Mouse (Mus musculus) forebrain, embryonic 14.5 days (tissue): ENCODE data around the gene Prkn. TPM values are rescaled to one million over a fixed set of nuclear protein-coding genes. Genes with fewer than 3 reads are reported as not detected.
A peak's percentile ranks its signal among the peaks of the same experiment; 100 is the strongest.

ENCODE experiments used
- ATAC-seq: fragments of 200-750 bp; cut with Nextera tagmentation; 2 replicates; pipeline ENCODE4 v1.8.0; 2017; ENCODE audit warnings: mild to moderate bottlenecking, moderate library complexity
- DNase-seq: peaks from one replicate; pipeline ENCODE4 v3.0.0-alpha.2; 2015; ENCODE audit warnings: low spot score
- H3K27ac ChIP-seq: fragments of 300-500 bp; sonication (generic); 2 replicates; pipeline ENCODE4 v1.5.1; 2014; ENCODE audit warnings: low read depth, mild to moderate bottlenecking, control low read depth, low read length, moderate library complexity
- H3K27me3 ChIP-seq: fragments of 300-500 bp; sonication (generic); replicated peaks from 2 replicates; pipeline ENCODE4 v1.6.1; 2014; ENCODE audit warnings: low read length, control low read depth, mixed read lengths; ENCODE audit not compliant: control insufficient read depth, insufficient read depth
- H3K36me3 ChIP-seq: fragments of 300-500 bp; sonication (generic); 2 replicates; pipeline ENCODE4 v1.6.1; 2014; ENCODE audit warnings: low read length, control low read depth; ENCODE audit not compliant: control insufficient read depth, insufficient read depth
- H3K4me1 ChIP-seq: fragments of 300-500 bp; sonication (generic); 2 replicates; pipeline ENCODE4 v1.6.1; 2014; ENCODE audit warnings: antibody characterized with exemption, low read length, control low read depth; ENCODE audit not compliant: control insufficient read depth, insufficient read depth
- H3K4me2 ChIP-seq: fragments of 300-500 bp; sonication (generic); 2 replicates; pipeline ENCODE4 v1.6.1; 2014; ENCODE audit warnings: mild to moderate bottlenecking, control low read depth, low read length
- H3K4me3 ChIP-seq: fragments of 300-500 bp; sonication (generic); 2 replicates; pipeline ENCODE4 v1.5.1; 2014; ENCODE audit warnings: low read depth, low read length, control low read depth
- H3K9ac ChIP-seq: fragments of 300-500 bp; sonication (generic); 2 replicates; pipeline ENCODE4 v1.6.1; 2014; ENCODE audit warnings: mild to moderate bottlenecking, low read length, control low read depth, moderate library complexity
- H3K9me3 ChIP-seq: fragments of 300-500 bp; sonication (generic); replicated peaks from 2 replicates; pipeline ENCODE4 v1.6.1; 2016; ENCODE audit warnings: low read length, control low read depth, mixed read lengths; ENCODE audit not compliant: control insufficient read depth
- WGBS: fragments of 180-500 bp; shearing (Covaris S2); extraction: QIAGEN DNeasy Blood & Tissue Kit; methylation state at CpG from one replicate; pipeline ENCODE4 v1.1.7; 2014; 5-methylcytosine and 5-hydroxymethylcytosine counted together
- polyA plus RNA-seq: library from polyadenylated mRNA; unstranded; fragments of >200 nt; fragmentation: Nextera tagmentation; extraction: Ambion mirVana; gene quantifications from 2 replicates; pipeline ENCODE4 v1.2.1, GENCODE M21; 2014

Prkn gene
- polyA plus RNA-seq, 1 experiment from 2014 or later: 1.6 TPM

DNA sequence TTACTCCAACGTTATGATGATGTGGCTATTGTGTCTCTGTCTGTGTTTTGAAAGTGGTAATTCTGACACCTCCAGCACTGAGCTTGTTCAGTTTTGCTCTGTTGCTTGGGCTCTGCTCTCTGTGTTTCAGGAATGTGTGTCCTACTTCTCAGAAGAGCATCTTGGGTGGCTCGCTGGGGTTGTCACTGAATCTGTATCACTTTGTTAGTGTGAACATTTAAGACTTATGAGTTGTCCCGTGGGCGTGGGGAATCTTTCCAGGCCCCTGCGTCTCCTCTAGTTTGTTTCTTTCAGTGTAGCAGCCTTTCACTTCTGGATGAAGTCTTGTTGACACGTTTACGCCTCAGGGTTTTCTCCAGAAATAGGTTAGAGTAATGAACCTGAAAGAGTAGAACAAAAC lies 283.9 kb downstream of the Prkn start:
- Histone ChIP-seq H3K27ac (no peak overlapping the region), H3K9ac (no peak overlapping the region), H3K9me3 (no peaks in the 10 kb centered on the region), H3K4me1 (no peaks in the 10 kb centered on the region), H3K4me3 (no peak overlapping the region), H3K36me3 (no peaks in the 10 kb centered on the region), H3K4me2 (no peak overlapping the region), H3K27me3 (no peaks in the 10 kb centered on the region)
- 63% methylated on average over 7 of the region's 7 CpGs for WGBS
- DNase-seq (no peak), ATAC-seq (no peak)

DNA sequence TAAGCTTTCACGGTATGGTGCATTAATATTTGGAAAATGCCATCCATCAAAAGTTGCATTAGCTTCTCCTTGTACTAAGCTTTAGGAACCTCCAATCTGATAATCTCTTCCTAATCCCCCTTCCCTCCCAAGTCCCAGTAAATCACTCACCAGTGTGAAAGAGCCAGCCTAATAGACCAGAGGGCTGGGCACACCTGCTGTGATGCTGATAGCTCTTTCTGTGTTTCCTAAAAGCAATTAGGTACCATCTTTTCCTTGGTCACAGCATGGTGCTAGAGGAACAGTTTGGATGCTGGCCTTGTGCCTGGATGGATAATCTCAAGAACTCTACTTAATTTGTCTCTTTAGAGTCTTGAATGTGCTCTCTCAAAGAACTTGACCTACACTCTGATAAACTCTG lies 287.0 kb downstream of the Prkn start:
- Histone ChIP-seq H3K27me3 (no peaks in the 10 kb centered on the region), H3K36me3 (no peaks in the 10 kb centered on the region), H3K4me1 (0 out of 2 replicates have a peak, but pooled peaks cover 5% of the 10 kb centered on the region), H3K4me2 (no peak overlapping the region), H3K9ac (no peak overlapping the region), H3K27ac (no peak overlapping the region), H3K9me3 (no peaks in the 10 kb centered on the region), H3K4me3 (no peak overlapping the region)
- WGBS: 26% methylated on average over 1 of the region's 1 CpGs
- DNase-seq (no peak), ATAC-seq (no peak)

DNA sequence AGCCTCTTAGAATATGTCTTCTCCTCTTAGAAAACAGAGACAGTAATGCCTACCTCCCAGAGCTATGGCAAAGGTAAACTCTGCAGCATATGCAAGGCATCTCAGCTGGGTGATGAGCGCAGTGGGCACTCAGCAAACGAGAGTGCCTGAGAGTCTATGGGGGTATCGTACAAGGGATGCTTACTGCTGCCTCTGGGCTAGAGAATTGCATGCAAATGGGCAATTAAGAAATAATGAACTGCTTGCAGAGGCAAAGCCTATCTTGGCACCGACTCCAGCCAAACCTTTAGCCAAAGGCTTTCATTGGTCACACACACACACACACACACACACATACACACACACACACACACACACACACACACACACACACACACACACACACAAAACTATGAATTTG lies 290.7 kb downstream of the Prkn start:
- Histone ChIP-seq H3K9me3 (no peaks in the 10 kb centered on the region), H3K36me3 (no peaks in the 10 kb centered on the region), H3K27me3 (no peaks in the 10 kb centered on the region), H3K27ac (no peak overlapping the region), H3K4me3 (no peak overlapping the region), H3K4me1 (0 out of 2 replicates have a peak, but pooled peaks cover 5% of the 10 kb centered on the region), H3K9ac (no peak overlapping the region), H3K4me2 (no peak overlapping the region)
- peak; percentile 91 for ATAC-seq
- 17% methylated on average over 4 of the region's 4 CpGs for WGBS
- peak; percentile 94 for DNase-seq

DNA sequence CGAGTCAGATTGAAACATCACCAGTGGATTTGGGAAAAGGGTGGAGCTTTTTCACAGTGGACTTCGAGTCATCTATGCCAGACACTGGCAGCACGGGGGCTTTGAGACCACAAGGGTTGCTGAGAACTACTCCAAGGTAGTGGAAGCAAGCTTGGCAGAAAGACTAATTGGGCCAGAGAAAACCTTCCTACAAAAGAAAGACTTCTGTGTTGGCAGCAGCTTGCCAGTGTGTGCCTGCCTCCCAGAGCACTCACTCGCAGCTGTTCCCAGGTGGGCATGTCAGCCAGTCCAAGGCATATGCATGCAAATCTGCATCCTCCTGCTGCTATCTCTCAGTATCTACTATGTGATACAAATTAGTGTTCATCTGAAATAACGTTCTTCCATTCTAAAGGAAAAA lies 302.1 kb downstream of the Prkn start:
- no peak overlapping the region for H3K27ac ChIP-seq
- DNase-seq (peak; percentile 73), ATAC-seq (peak; percentile 58; the same call in 1 of the 2 replicates)
- no peaks in the 10 kb centered on the region for H3K9me3 ChIP-seq
- no peaks in the 10 kb centered on the region for H3K4me1 ChIP-seq
- no peak overlapping the region for H3K4me3 ChIP-seq
- H3K27me3 ChIP-seq: no peaks in the 10 kb centered on the region
- WGBS: 48% methylated on average over 5 of the region's 5 CpGs
- no peaks in the 10 kb centered on the region for H3K36me3 ChIP-seq
- H3K4me2 ChIP-seq: no peak overlapping the region
- no peak overlapping the region for H3K9ac ChIP-seq

DNA sequence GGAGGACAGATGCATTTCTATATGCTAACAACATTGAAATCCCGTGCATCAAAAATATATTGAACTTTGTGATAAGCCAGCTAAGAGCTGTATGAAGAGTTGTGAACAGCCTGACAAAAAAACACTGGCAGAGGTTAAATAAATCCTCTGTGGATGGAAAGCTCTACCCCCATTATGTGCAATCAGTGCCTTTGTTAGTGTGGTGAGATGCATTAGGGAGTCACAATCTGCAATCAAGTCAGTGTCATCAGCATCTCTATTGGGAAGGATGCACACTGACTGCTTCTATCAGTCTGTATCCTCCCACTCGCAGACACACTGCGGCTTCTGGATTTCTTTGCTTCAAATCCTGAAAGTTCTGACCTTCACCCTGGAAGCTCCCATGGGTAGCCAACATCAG lies 315.9 kb downstream of the Prkn start:
- 75% methylated on average over 3 of the region's 3 CpGs for WGBS
- Histone ChIP-seq H3K36me3 (no peaks in the 10 kb centered on the region), H3K4me3 (no peak overlapping the region), H3K9me3 (no peaks in the 10 kb centered on the region), H3K9ac (no peak overlapping the region), H3K27ac (no peak overlapping the region), H3K27me3 (no peaks in the 10 kb centered on the region), H3K4me2 (no peak overlapping the region), H3K4me1 (peaks cover 9% of the 10 kb centered on the region)
- peak; percentile 55 for DNase-seq
- peak; percentile 54 for ATAC-seq

DNA sequence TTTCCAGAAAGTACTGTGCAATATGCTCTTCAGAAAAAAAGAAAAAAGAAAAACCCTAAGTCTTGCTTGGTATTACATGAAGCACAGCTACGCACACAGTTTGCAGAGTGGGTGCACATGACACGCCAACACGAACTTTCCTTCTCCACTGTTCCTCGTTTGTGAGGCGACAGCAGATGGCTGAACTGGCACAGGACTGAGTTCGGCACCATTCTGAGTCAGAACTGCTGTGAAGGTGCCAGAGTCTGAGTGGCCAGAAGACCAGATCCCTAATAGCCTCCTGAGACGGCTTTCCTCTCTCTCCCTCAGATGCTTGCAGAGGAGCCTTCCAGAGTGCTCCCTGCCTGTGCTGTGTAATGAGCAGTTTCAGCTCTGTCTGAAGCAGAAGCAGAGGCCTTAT lies 317.4 kb downstream of the Prkn start:
- DNase-seq (peak; percentile 37), ATAC-seq (no peak)
- Histone ChIP-seq H3K27me3 (no peaks in the 10 kb centered on the region), H3K4me1 (peaks cover 15% of the 10 kb centered on the region), H3K9me3 (no peaks in the 10 kb centered on the region), H3K27ac (no peak overlapping the region), H3K4me2 (no peak overlapping the region), H3K4me3 (no peak overlapping the region), H3K9ac (no peak overlapping the region), H3K36me3 (no peaks in the 10 kb centered on the region)
- 72% methylated on average over 7 of the region's 7 CpGs for WGBS

DNA sequence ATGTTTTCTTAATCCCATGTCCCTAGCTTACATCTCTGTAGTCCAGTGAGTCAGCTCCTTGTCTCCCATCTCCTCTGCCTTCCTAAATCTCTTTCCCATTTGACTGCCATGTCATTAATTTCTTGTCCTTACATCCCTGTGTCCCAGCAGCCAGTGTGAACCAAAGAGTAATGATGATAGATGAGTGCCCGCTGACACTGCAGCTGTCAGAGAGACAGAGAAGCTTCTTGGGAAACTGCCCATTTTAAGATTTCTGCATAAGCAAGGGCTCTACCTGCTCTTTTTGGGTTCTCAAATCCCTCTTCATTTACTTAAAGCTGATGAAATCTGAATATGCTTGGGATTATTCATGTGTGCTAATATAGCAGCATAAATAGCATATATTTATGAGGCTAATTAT lies 321.3 kb downstream of the Prkn start:
- 50% methylated on average over 1 of the region's 1 CpGs for WGBS
- no peaks in the 10 kb centered on the region for H3K27me3 ChIP-seq
- H3K4me1 ChIP-seq: peaks cover 15% of the 10 kb centered on the region
- no peak overlapping the region for H3K4me3 ChIP-seq
- no peak overlapping the region for H3K4me2 ChIP-seq
- DNase-seq (peak; percentile 41), ATAC-seq (no peak)
- no peaks in the 10 kb centered on the region for H3K36me3 ChIP-seq
- H3K27ac ChIP-seq: no peak overlapping the region
- H3K9ac ChIP-seq: no peak overlapping the region
- H3K9me3 ChIP-seq: no peaks in the 10 kb centered on the region

DNA sequence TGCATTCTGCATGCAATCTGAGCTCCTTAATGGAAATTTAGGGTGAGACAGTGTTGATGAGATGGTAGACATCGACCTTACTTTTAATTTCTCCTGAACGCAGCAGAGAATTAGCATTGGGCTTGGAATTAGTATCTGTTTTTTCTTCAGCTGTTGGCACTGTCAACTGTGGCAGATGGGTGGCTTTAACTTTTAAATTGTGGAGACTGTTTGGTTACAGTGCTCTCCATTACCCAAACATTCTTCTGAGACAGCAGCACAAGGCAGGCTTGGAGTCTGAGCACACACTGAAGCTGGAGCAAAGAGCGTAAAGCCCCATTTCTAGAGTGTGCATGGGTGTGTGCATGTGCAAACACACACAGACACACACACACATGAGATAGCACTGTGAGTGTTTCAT lies 322.6 kb downstream of the Prkn start:
- DNase-seq (no peak), ATAC-seq (no peak)
- H3K27me3 ChIP-seq: no peaks in the 10 kb centered on the region
- H3K4me1 ChIP-seq: peaks cover 8% of the 10 kb centered on the region
- no peak overlapping the region for H3K27ac ChIP-seq
- no peak overlapping the region for H3K9ac ChIP-seq
- H3K4me2 ChIP-seq: no peak overlapping the region
- 77% methylated on average over 3 of the region's 3 CpGs for WGBS
- no peaks in the 10 kb centered on the region for H3K9me3 ChIP-seq
- H3K36me3 ChIP-seq: no peaks in the 10 kb centered on the region
- H3K4me3 ChIP-seq: no peak overlapping the region

DNA sequence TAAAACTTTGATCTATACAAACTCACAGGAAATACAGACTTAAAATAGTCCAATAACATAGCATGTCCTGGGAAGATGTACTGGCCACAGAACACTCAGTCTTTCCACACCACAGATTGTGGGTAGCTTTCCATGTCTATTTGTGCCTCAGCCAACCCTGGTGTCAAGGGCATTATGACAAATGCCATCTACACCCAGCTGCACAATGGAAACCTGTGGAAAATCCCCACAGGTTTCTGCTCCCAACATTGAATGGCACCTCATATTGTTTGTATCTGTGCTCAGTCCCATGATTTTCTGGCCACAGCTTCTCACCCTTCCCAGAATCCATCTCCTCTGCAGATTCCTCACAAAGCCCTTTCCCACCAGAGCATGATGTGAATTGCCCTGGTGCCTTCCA lies 347.2 kb downstream of the Prkn start:
- Histone ChIP-seq H3K27ac (no peak overlapping the region), H3K4me2 (no peak overlapping the region), H3K4me3 (no peak overlapping the region), H3K9me3 (no peaks in the 10 kb centered on the region), H3K27me3 (no peaks in the 10 kb centered on the region), H3K4me1 (no peaks in the 10 kb centered on the region), H3K9ac (no peak overlapping the region), H3K36me3 (no peaks in the 10 kb centered on the region)
- no peak for ATAC-seq
- no peak for DNase-seq
